Mouse (Mus musculus): ENCODE results near the gene Ephb2.

DNA sequence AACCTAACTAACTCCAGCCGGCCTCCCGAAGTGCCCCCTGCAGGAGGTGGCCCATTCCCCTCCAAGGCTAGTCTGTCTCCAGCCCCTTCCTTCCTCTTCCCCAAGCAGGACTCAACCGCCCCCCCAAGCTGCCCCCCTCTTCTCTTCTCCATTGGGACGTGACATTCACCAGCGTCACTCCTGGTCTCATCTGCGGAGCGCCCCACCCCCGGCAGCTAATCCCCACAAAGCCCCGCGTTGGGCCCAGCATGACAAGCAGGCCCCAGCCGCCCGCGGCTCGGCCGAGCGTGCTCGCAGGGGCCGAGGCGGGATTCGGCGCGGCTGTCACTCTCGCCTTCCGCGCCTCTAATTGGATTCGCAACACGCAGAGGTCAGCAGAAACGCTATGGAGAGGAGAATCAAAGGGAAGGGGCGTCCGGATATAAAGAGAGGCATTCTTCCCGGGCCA is 80.4 kb downstream of the Ephb2 start:
- no peak for TF ChIP-seq POLR2A (IDR thresholded peaks at IDR 0.05; ENCODE audit: insufficient read depth, low read length)
- no peak for TF ChIP-seq CTCF (IDR thresholded peaks at IDR 0.05; ENCODE audit: low read depth, low read length)
- no peak for TF ChIP-seq EP300 (IDR thresholded peaks at IDR 0.05; ENCODE audit: insufficient read depth, low read depth, low read length)
